Mouse (Mus musculus) left cerebral cortex, adult 9 months (tissue): ENCODE measurements around the gene Gm12216.
A peak's percentile ranks its signal among the peaks of the same experiment; 100 is the strongest.
"Not testable (repeated sequence)": the region's sequence is repeated elsewhere in the genome, so short reads cannot be mapped to it uniquely, and the experiment has no call there.

ENCODE experiments used
- DNase-seq, 2 experiments: peaks; one replicate each; pipeline ENCODE4 v3.0.0; 2022; ENCODE audit warnings: low spot score in 2 of 2

The Gm12216 gene

GRCm38 (mm10) chr11:53858761-53859580 is at the start of gene Gm12216:
Gene Gm12216, minus strand, starts transcription at chr11:53859256.
- peak in 1 of 2 experiments; percentile 13 for DNase-seq

- DNase-seq, result no peak
Observed at GRCm38 (mm10) chr11:53908686-53909085, 49.6 kb upstream of the Gm12216 start.

GRCm38 (mm10) chr11:53904534-53904925 is 45.5 kb upstream of the Gm12216 start:
- DNase-seq, result no peak

DNA sequence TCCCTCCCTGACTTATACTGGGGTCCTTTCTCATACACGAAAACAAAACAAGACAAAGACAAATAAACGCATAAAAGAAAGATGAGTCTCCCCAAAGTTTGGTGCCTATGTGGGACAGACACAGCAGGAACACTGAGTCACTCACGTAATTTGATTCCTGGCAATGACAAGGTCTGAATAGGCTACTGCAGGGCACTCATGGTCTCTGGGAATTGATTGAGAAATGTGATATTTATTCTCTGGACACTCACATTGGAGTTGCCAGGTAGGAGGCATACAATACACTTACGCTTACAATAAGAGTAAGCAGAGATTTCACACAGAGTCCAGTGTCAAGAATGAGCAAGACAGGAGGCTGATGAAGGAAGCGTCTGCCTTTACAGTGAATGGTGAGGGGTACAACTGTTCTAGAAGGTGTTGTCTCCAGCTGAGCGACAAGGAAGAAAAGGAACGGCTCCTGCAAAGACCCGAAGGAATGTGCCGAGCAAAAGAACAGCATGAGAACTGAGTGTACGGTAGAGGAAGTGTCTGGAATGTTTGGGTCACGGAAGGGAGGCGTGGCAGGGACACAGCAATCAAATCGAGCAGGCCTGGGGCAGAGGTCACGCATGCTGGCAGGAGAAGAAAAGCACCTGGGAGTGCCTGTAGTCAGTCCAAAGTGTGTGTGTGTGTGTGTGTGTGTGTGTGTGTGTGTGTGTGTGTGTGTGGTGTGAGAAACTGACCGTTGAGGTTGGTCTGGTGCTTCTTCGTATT is 44.9 kb upstream of the Gm12216 start:
- DNase-seq, result no peak

- no peak for DNase-seq
Observed at GRCm38 (mm10) chr11:53902741-53903140, 43.7 kb upstream of the Gm12216 start.

- no peak for DNase-seq
Observed at GRCm38 (mm10) chr11:53900991-53901390, 41.9 kb upstream of the Gm12216 start.

- no peak for DNase-seq
Observed at GRCm38 (mm10) chr11:53899981-53900380, 40.9 kb upstream of the Gm12216 start.

- DNase-seq, result no peak
Observed at GRCm38 (mm10) chr11:53899004-53899403, 39.9 kb upstream of the Gm12216 start.

- no peak for DNase-seq
Observed at GRCm38 (mm10) chr11:53896935-53897334, 37.9 kb upstream of the Gm12216 start.

DNA sequence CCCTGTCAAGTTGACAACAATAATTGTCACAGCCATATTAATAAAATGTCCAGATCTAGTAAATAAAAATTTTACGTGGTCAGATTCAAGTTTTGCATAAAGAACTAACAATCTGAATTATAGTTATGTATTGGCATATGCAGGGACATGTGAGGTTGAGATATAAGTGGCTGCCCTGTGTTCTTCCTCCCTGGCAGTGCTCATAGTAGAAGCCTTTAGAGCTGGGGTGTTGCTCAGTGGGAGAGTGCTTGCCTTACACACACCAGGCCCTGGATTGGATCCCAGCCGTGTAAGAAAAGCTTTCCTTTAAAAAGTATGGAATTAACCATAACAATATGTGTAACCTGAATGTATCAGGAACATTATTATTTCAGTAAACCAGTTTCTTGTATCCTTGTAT is 34.4 kb upstream of the Gm12216 start:
- DNase-seq, result no peak

GRCm38 (mm10) chr11:53892716-53893416 is 33.8 kb upstream of the Gm12216 start:
- DNase-seq, result no peak

DNA sequence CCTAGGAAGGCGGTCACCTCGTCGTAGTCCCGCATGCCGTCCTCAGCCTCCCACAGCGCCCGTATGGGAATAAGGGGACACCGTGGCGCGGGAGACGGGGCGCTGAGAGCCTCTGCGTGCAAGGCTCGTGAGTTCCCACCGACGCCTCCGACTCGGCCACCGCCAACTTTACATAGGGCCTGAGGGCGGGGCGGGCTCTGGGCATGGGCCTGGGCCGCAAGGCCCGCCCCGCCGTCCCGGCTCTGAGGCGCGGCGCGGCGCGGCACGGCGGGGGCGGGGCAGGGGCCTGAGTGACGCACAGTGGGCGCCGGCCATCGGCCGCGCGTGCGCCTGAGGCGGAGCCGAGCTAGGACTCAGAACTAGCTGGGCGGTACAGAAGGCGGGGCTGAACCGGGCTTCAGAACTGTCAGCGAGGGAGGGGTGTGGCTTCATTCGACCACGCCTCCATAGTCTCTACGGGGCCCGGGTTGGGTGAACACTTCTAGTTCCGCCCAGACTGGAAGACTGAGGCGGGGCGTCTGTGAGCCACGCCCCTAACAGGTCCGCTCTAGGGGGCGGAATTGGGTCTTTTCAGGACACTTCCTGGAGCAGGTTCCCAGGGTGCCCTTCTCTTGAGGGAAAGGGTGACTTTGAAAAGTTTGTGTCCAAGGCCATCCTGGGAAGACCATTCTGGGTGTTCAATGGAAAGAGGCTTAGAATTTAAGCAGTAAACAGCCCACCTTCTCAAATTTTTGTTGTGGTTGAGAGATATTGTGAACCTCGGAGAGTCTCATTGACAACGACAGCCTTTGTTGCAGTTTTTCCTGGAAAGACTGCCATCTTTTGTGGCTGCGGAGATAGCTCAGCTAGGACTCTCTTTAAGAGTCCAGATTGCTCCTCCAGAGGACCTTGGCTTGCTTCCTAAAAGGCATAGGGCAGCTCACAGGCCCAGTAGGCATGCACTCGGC is 32.7 kb upstream of the Gm12216 start, which contains the start of gene Slc22a5:
Gene Slc22a5, minus strand, starts transcription at position 156 of the 947 bp plus-strand sequence.
- peak; percentile 97 to 99 for DNase-seq

DNA sequence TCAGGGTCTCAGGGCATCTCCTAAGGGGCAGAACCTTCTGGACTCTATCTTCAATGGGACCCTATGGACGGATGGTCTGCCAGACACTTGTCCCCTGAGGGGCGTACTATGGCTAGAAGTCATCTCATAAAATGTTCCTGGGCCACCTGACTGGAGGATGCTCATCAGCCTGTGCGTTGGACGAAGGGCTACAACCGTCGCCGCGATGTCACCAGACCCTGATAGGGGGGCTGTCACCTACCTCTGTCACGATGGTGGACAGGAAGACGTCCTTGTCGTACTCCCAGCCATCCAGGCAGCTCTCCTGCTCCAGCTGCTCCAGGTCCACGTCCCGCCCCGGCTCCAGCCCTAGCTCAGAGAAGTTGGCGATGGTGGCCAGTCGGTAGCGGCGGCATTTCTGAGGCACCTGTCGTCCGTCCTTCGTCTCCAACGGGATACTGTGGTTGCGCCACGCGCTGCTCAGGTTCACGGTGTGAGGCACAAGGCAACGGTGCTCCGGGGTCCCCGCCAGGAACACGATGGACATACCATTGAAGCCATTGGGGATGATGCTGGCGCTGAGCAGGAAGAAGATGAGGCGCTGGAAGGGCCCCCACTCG is 31.9 kb upstream of the Gm12216 start:
- peak in 1 of 2 experiments; percentile 7 for DNase-seq

DNA sequence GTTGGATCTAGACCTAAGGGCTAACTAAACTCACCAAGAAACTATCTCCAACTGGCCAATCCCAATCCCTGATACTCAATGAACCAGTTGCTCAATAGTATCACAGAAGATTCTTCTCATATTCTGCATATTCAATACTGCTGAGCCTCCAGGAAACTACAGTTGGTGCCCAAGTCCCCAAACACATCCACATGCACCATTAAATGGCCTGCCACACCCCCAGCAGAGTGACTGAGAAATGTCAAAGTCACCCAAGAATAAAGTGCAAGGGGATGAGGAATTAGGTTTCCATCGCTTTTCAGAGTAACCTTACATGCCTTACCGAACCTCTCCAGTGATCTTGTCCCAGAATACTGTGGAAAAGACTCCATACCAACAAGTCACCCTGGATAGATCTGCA is 31.2 kb upstream of the Gm12216 start:
- DNase-seq, result no peak

- DNase-seq, result no peak
Observed at GRCm38 (mm10) chr11:53889091-53889645, 30.1 kb upstream of the Gm12216 start.

DNA sequence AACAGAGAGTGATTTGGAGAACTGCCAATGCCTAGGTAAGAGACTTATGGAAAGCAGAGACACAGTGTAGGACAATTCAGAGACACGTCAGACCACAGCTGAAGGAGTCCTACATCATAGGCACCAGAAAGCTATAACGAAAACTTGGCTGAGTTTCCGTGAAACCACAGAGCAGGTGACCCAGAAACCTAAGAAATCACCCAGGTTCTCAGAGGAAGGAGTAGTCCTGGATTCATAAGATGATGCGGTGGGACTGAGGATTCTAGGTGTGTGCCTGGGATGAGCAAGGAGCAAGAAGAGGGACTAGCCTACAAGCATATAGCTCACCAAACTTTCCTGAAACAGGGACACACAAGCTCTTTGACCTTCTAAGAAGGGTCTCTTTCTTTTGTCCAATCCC is 29.2 kb upstream of the Gm12216 start:
- no peak for DNase-seq

DNA sequence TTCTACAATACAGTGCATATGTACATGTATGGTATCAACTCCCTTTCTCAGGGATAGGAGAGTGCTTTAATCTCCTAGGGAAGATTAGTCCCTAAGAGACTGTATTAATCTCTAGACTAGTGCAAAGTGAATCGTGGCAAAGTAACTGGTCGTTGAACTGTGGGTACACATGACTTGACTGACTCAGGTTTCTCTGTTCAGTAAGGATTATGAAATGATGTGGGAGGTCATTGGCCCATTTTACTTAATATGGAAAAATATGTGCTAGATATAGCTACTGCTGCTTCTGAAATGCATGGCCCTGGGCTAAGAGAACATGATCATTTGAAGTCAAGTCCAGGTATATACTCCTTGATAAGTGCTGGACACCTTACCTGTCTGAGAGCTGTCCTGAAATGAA is 24.2 kb upstream of the Gm12216 start:
- no peak for DNase-seq

GRCm38 (mm10) chr11:53878096-53878495 is 19.0 kb upstream of the Gm12216 start:
- DNase-seq, result not testable (repeated sequence)

- no peak for DNase-seq
Observed at GRCm38 (mm10) chr11:53876488-53876887, 17.4 kb upstream of the Gm12216 start.

DNA sequence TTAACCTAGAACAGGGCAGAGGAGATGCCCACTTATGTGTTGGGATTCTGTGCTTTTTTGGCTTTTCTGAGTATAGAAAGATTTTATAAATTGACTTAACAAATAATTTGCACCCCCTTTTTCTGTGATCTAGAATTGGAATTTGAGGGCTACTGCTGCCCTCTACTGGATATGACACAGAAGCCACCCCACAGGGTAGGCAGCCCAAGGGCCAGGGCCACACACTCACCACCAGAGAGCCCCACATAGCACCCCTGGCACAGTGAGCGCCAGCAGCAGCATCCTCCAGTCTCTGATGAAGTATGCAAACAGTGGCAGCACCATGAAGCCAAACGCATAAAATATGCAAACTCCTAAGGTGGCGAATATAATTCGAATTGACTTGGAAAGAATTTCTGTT is 15.7 kb upstream of the Gm12216 start:
- no peak for DNase-seq
